Mouse (Mus musculus) hindbrain, embryonic 14.5 days (tissue): ENCODE measurements around the gene Bola2. TPM values are rescaled to one million over a fixed set of nuclear protein-coding genes. Genes with fewer than 3 reads are reported as not detected.
"Not testable (repeated sequence)": the region's sequence is repeated elsewhere in the genome, so short reads cannot be mapped to it uniquely, and the experiment has no call there.

Source experiments
- ATAC-seq: fragments of 200-750 bp; cut with Nextera tagmentation; 2 replicates; pipeline ENCODE4 v1.8.0; 2017; ENCODE audit warnings: moderate number of reproducible peaks, mild to moderate bottlenecking, moderate TSS enrichment, moderate library complexity; ENCODE audit not compliant: low FRiP score
- DNase-seq: peaks from one replicate; pipeline ENCODE4 v3.0.0-alpha.2; 2015; ENCODE audit warnings: low spot score
- H3K27ac ChIP-seq: fragments of 300-500 bp; sonication (generic); 2 replicates; pipeline ENCODE4 v1.5.1; 2014; ENCODE audit warnings: mild to moderate bottlenecking, moderate library complexity
- H3K27me3 ChIP-seq: fragments of 300-500 bp; sonication (generic); 2 replicates; pipeline ENCODE4 v1.6.1; 2014; ENCODE audit warnings: mild to moderate bottlenecking, low read length, mixed read lengths; ENCODE audit not compliant: control insufficient read depth, insufficient read depth
- H3K36me3 ChIP-seq: fragments of 300-500 bp; sonication (generic); replicated peaks from 2 replicates; pipeline ENCODE4 v1.6.1; 2014; ENCODE audit not compliant: control insufficient read depth, insufficient read depth
- H3K4me1 ChIP-seq: fragments of 300-500 bp; sonication (generic); replicated peaks from 2 replicates; pipeline ENCODE4 v1.6.1; 2014; ENCODE audit warnings: antibody characterized with exemption, low read length, mixed read lengths; ENCODE audit not compliant: control insufficient read depth, insufficient read depth
- H3K4me2 ChIP-seq: fragments of 300-500 bp; sonication (generic); replicated peaks from 2 replicates; pipeline ENCODE4 v1.6.1; 2014; ENCODE audit warnings: mild to moderate bottlenecking, moderate library complexity
- H3K4me3 ChIP-seq: fragments of 300-500 bp; sonication (generic); replicated peaks from 2 replicates; pipeline ENCODE4 v1.5.1; 2014; ENCODE audit warnings: mild to moderate bottlenecking, low read length
- H3K9ac ChIP-seq: fragments of 300-500 bp; sonication (generic); 2 replicates; pipeline ENCODE4 v1.6.1; 2014
- H3K9me3 ChIP-seq: fragments of 300-500 bp; sonication (generic); 2 replicates; pipeline ENCODE4 v1.6.1; 2016; ENCODE audit warnings: low read length; ENCODE audit not compliant: control insufficient read depth
- WGBS: fragments of 180-500 bp; shearing (Covaris S2); extraction: QIAGEN DNeasy Blood & Tissue Kit; methylation state at CpG from one replicate; pipeline ENCODE4 v1.1.7; 2014; 5-methylcytosine and 5-hydroxymethylcytosine counted together
- polyA plus RNA-seq: library from polyadenylated mRNA; unstranded; fragments of >200 nt; fragmentation: Nextera tagmentation; extraction: Ambion mirVana; gene quantifications from 2 replicates; pipeline ENCODE4 v1.2.1, GENCODE M21; 2014

Gene Bola2
- polyA plus RNA-seq, 1 experiment from 2014 or later = 159 TPM

GRCm38 (mm10) chr7:126711910-126712309 is 16.7 kb downstream of the Bola2 start:
- Histone ChIP-seq H3K4me3 (no peak overlapping the region), H3K9ac (no peak overlapping the region), H3K4me2 (no peak overlapping the region), H3K4me1 (no peaks in the 10 kb centered on the region), H3K27ac (no peak overlapping the region), H3K36me3 (no peaks in the 10 kb centered on the region), H3K27me3 (no peaks in the 10 kb centered on the region), H3K9me3 (no peaks in the 10 kb centered on the region)
- DNase-seq (no peak), ATAC-seq (no peak)
- 91% methylated on average over 3 of the region's 3 CpGs for WGBS

GRCm38 (mm10) chr7:126715679-126716078 is 20.5 kb downstream of the Bola2 start:
- Histone ChIP-seq H3K27ac (no peak overlapping the region), H3K9ac (no peak overlapping the region), H3K36me3 (no peaks in the 10 kb centered on the region), H3K9me3 (no peaks in the 10 kb centered on the region), H3K4me2 (no peak overlapping the region), H3K4me1 (no peaks in the 10 kb centered on the region), H3K4me3 (no peak overlapping the region), H3K27me3 (no peaks in the 10 kb centered on the region)
- DNase-seq = no peak
- WGBS = 73% methylated on average over 4 of the region's 4 CpGs
- no peak for ATAC-seq

- Histone ChIP-seq H3K36me3 (no peaks in the 10 kb centered on the region), H3K4me3 (no peak overlapping the region), H3K9ac (no peak overlapping the region), H3K4me2 (no peak overlapping the region), H3K27ac (no peak overlapping the region), H3K27me3 (no peaks in the 10 kb centered on the region), H3K9me3 (no peaks in the 10 kb centered on the region), H3K4me1 (no peaks in the 10 kb centered on the region)
- DNase-seq (no peak), ATAC-seq (no peak)
- 87% methylated on average over 3 of the region's 3 CpGs for WGBS
Observed at GRCm38 (mm10) chr7:126717566-126717965, 22.4 kb downstream of the Bola2 start.

GRCm38 (mm10) chr7:126718787-126719337 is 23.7 kb downstream of the Bola2 start:
- Histone ChIP-seq H3K36me3 (no peaks in the 10 kb centered on the region), H3K4me3 (no peak overlapping the region), H3K9me3 (no peaks in the 10 kb centered on the region), H3K4me2 (no peak overlapping the region), H3K9ac (no peak overlapping the region), H3K27me3 (no peaks in the 10 kb centered on the region), H3K27ac (no peak overlapping the region), H3K4me1 (no peaks in the 10 kb centered on the region)
- no peak for DNase-seq
- whole genome bisulfite sequencing = 97% methylated on average over 5 of the region's 5 CpGs
- ATAC-seq = no peak

- Histone ChIP-seq H3K27ac (no peak overlapping the region), H3K4me2 (no peak overlapping the region), H3K9ac (no peak overlapping the region), H3K9me3 (no peaks in the 10 kb centered on the region), H3K4me3 (no peak overlapping the region), H3K27me3 (no peaks in the 10 kb centered on the region), H3K36me3 (no peaks in the 10 kb centered on the region), H3K4me1 (no peaks in the 10 kb centered on the region)
- 90% methylated on average over 13 of the region's 13 CpGs for WGBS
- ATAC-seq = no peak
- DNase-seq = no peak
Observed at GRCm38 (mm10) chr7:126721635-126722034, 26.4 kb downstream of the Bola2 start.

GRCm38 (mm10) chr7:126725077-126725476 is 29.9 kb downstream of the Bola2 start:
- Histone ChIP-seq H3K9me3 (no peaks in the 10 kb centered on the region), H3K36me3 (no peaks in the 10 kb centered on the region), H3K4me1 (no peaks in the 10 kb centered on the region), H3K27ac (no peak overlapping the region), H3K9ac (no peak overlapping the region), H3K27me3 (no peaks in the 10 kb centered on the region), H3K4me3 (no peak overlapping the region), H3K4me2 (no peak overlapping the region)
- DNase-seq = no peak
- no peak for ATAC-seq
- 82% methylated on average over 3 of the region's 3 CpGs for WGBS

GRCm38 (mm10) chr7:126725667-126726066 is 30.5 kb downstream of the Bola2 start:
- no peak overlapping the region for H3K4me2 ChIP-seq
- no peaks in the 10 kb centered on the region for H3K9me3 ChIP-seq
- ATAC-seq (no peak), DNase-seq (no peak)
- no peak overlapping the region for H3K27ac ChIP-seq
- no peaks in the 10 kb centered on the region for H3K4me1 ChIP-seq
- H3K4me3 ChIP-seq = no peak overlapping the region
- no peaks in the 10 kb centered on the region for H3K27me3 ChIP-seq
- no peak overlapping the region for H3K9ac ChIP-seq
- no peaks in the 10 kb centered on the region for H3K36me3 ChIP-seq
- WGBS = 91% methylated on average over 5 of the region's 5 CpGs

- DNase-seq, H3K27me3 ChIP-seq, H3K9ac ChIP-seq, H3K9me3 ChIP-seq, H3K4me2 ChIP-seq, ATAC-seq, H3K4me1 ChIP-seq, H3K4me3 ChIP-seq, H3K36me3 ChIP-seq, H3K27ac ChIP-seq: not testable (repeated sequence)
- 87% methylated on average over 4 of the region's 4 CpGs for WGBS
Observed at GRCm38 (mm10) chr7:126730256-126730789, 35.1 kb downstream of the Bola2 start.

- 75% methylated on average over 8 of the region's 8 CpGs for WGBS
- DNase-seq (no peak), ATAC-seq (no peak)
- Histone ChIP-seq H3K36me3 (no peaks in the 10 kb centered on the region), H3K9ac (no peak overlapping the region), H3K4me1 (no peaks in the 10 kb centered on the region), H3K27ac (no peak overlapping the region), H3K4me2 (no peak overlapping the region), H3K9me3 (no peaks in the 10 kb centered on the region), H3K4me3 (no peak overlapping the region), H3K27me3 (no peaks in the 10 kb centered on the region)
Observed at GRCm38 (mm10) chr7:126736122-126736521, 40.9 kb downstream of the Bola2 start.

GRCm38 (mm10) chr7:126739551-126739950 is 44.4 kb downstream of the Bola2 start:
- ATAC-seq (no peak), DNase-seq (no peak)
- H3K4me3 ChIP-seq = no peak overlapping the region
- H3K36me3 ChIP-seq = no peaks in the 10 kb centered on the region
- 82% methylated on average over 17 of the region's 17 CpGs for WGBS
- H3K27ac ChIP-seq = no peak overlapping the region
- no peaks in the 10 kb centered on the region for H3K27me3 ChIP-seq
- H3K9me3 ChIP-seq = no peaks in the 10 kb centered on the region
- H3K4me2 ChIP-seq = no peak overlapping the region
- H3K4me1 ChIP-seq = no peaks in the 10 kb centered on the region
- no peak overlapping the region for H3K9ac ChIP-seq
